Mouse (Mus musculus) c-Kit-positive CD71-positive TER-119-positive erythroid progenitor cells, embryonic 14.5 days (primary cell): ENCODE measurements around the gene Ilk.
"Not testable (repeated sequence)": the region's sequence is repeated elsewhere in the genome, so short reads cannot be mapped to it uniquely, and the experiment has no call there.

Experiments
- DNase-seq: peaks from one replicate; pipeline ENCODE4 v3.0.0-alpha.2; 2013; ENCODE audit warnings: low spot score

The Ilk gene

GRCm38 (mm10) chr7:105743246-105743925, 7.0 kb downstream of the Ilk start:
- not testable (repeated sequence) for DNase-seq

- peak; percentile 87 for DNase-seq
These were observed 7.7 kb downstream of the Ilk start, which contains the start of gene Taf10 for GRCm38 (mm10) chr7:105743926-105744590. Gene Taf10, minus strand, starts transcription at chr7:105744361.

- DNase-seq: no peak
These were observed 11.4 kb downstream of the Ilk start for GRCm38 (mm10) chr7:105747776-105748175.

GRCm38 (mm10) chr7:105751491-105752433, 15.4 kb downstream of the Ilk start, which contains the start of gene Tpp1:
Gene Tpp1, minus strand, starts transcription at chr7:105752235.
- DNase-seq: peak; percentile 93

GRCm38 (mm10) chr7:105752716-105753115, 16.3 kb downstream of the Ilk start:
- no peak for DNase-seq

- no peak for DNase-seq
These were observed 16.9 kb downstream of the Ilk start for GRCm38 (mm10) chr7:105753281-105753680.

GRCm38 (mm10) chr7:105761813-105762484, 25.6 kb downstream of the Ilk start:
- no peak for DNase-seq

GRCm38 (mm10) chr7:105762517-105763270, 26.3 kb downstream of the Ilk start:
- no peak for DNase-seq

GRCm38 (mm10) chr7:105764331-105764730, 27.9 kb downstream of the Ilk start:
- DNase-seq: no peak

- no peak for DNase-seq
These were observed 31.4 kb downstream of the Ilk start for GRCm38 (mm10) chr7:105767729-105768165.

- DNase-seq: no peak
These were observed 33.6 kb downstream of the Ilk start for GRCm38 (mm10) chr7:105769959-105770358.

GRCm38 (mm10) chr7:105772331-105772730, 35.9 kb downstream of the Ilk start:
- DNase-seq: no peak

GRCm38 (mm10) chr7:105773041-105773440, 36.6 kb downstream of the Ilk start:
- no peak for DNase-seq

GRCm38 (mm10) chr7:105774661-105775060, 38.3 kb downstream of the Ilk start:
- no peak for DNase-seq

- DNase-seq: no peak
These were observed 39.6 kb downstream of the Ilk start for GRCm38 (mm10) chr7:105776026-105776425.

- no peak for DNase-seq
These were observed 40.9 kb downstream of the Ilk start for GRCm38 (mm10) chr7:105777316-105777715.

- DNase-seq: no peak
These were observed 41.6 kb downstream of the Ilk start for GRCm38 (mm10) chr7:105777797-105778552.

GRCm38 (mm10) chr7:105778553-105779265, 42.3 kb downstream of the Ilk start:
- DNase-seq: no peak

GRCm38 (mm10) chr7:105783861-105784260, 47.5 kb downstream of the Ilk start:
- no peak for DNase-seq

- no peak for DNase-seq
These were observed 48.2 kb downstream of the Ilk start for GRCm38 (mm10) chr7:105784556-105784955.
